Mouse (Mus musculus) kidney, postnatal 0 days (tissue): ENCODE data around the gene Hdgfl2. TPM values are rescaled to one million over a fixed set of nuclear protein-coding genes. Genes with fewer than 3 reads are reported as not detected.
A peak's percentile ranks its signal among the peaks of the same experiment; 100 is the strongest.
"Not testable (repeated sequence)": the region's sequence is repeated elsewhere in the genome, so short reads cannot be mapped to it uniquely, and the experiment has no call there.

ENCODE experiments used
- ATAC-seq: fragments of 200-750 bp; cut with Nextera tagmentation; replicated peaks from 2 replicates; pipeline ENCODE4 v1.8.0; 2017; ENCODE audit warnings: low read depth, moderate number of reproducible peaks, moderate TSS enrichment, moderate library complexity; ENCODE audit not compliant: low FRiP score
- DNase-seq: peaks from one replicate; pipeline ENCODE4 v3.0.0-alpha.2; 2016; ENCODE audit warnings: low spot score
- H3K27ac ChIP-seq: fragments of 300-500 bp; sonication (generic); 2 replicates; pipeline ENCODE4 v1.5.1; 2014; ENCODE audit warnings: mild to moderate bottlenecking
- H3K27me3 ChIP-seq: fragments of 300-500 bp; sonication (generic); 2 replicates; pipeline ENCODE4 v1.6.1; 2014; ENCODE audit warnings: low read length, mixed read lengths; ENCODE audit not compliant: insufficient read depth
- H3K36me3 ChIP-seq: fragments of 300-500 bp; sonication (generic); 2 replicates; pipeline ENCODE4 v1.6.1; 2014; ENCODE audit warnings: low read length, mixed read lengths; ENCODE audit not compliant: insufficient read depth
- H3K4me1 ChIP-seq: fragments of 300-500 bp; sonication (generic); replicated peaks from 2 replicates; pipeline ENCODE4 v1.6.1; 2014; ENCODE audit warnings: antibody characterized with exemption, low read length, mixed read lengths; ENCODE audit not compliant: insufficient read depth
- H3K4me2 ChIP-seq: fragments of 300-500 bp; sonication (generic); 2 replicates; pipeline ENCODE4 v1.6.1; 2014; ENCODE audit warnings: mild to moderate bottlenecking, low read length, moderate library complexity, mixed read lengths
- H3K4me3 ChIP-seq: fragments of 300-500 bp; sonication (generic); replicated peaks from 2 replicates; pipeline ENCODE4 v1.5.1; 2014; ENCODE audit warnings: low read depth, low read length
- H3K9ac ChIP-seq: fragments of 300-500 bp; sonication (generic); 2 replicates; pipeline ENCODE4 v1.6.1; 2014; ENCODE audit warnings: low read depth, low read length
- H3K9me3 ChIP-seq: fragments of 300-500 bp; sonication (generic); replicated peaks from 2 replicates; pipeline ENCODE4 v1.6.1; 2016; ENCODE audit warnings: low read length, inconsistent platforms, mixed read lengths
- CTCF ChIP-seq: IDR thresholded peaks from 2 replicates; pipeline ENCODE4 v1.5.1; 2016; ENCODE audit warnings: antibody characterized with exemption, low read depth, mild to moderate bottlenecking, moderate library complexity
- WGBS: fragments of 180-500 bp; shearing (Covaris S2); extraction: QIAGEN DNeasy Blood & Tissue Kit; methylation state at CpG from one replicate; pipeline ENCODE4 v1.1.7; 2014; 5-methylcytosine and 5-hydroxymethylcytosine counted together
- polyA plus RNA-seq: library from polyadenylated mRNA; unstranded; fragments of >200 nt; fragmentation: Nextera tagmentation; extraction: Ambion mirVana; gene quantifications from 2 replicates; pipeline ENCODE4 v1.2.1, GENCODE M21; 2015

Hdgfl2 gene
- polyA plus RNA-seq, 1 experiment from 2014 or later, result 77.5 TPM

DNA sequence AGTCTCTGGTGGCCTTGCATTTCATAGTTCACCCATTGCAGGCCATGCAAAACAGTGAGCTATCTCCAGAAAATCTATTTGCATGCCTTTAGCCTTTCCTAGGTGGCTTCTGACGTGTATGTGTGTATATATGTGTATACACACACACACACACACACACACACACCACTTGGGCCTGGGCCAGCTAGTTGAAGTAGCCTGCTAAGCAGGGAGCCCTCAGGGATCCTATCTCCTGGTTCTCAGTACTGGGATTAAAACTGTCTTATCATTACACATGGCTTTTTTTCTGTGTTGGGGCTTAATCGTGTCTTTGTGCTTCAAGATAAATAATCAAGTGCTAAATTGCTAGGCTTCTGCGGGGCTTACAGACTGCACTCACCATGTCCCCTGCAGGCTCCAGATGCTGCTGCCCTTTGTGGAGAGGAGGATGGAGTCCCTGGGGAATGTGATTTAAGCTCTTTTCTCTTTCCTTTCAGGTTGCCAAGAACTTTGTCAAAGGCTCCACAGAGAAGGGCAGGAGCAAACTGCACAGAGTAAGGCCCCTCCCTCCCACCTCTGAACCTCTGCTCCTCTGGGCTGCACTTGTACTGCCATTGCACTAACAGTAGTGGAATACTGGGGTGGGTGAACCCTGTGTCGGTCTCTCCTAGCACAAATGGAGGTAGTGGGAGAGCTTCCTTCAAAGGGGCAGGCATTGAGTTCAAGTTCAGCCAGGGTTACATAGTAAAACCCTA, 23.3 kb upstream of the Hdgfl2 start:
- H3K4me3 ChIP-seq, result no peak overlapping the region
- no peaks in the 10 kb centered on the region for H3K27me3 ChIP-seq
- WGBS, result 71% methylated on average over 4 of the region's 4 CpGs
- H3K4me1 ChIP-seq, result no peaks in the 10 kb centered on the region
- no peak overlapping the region for H3K27ac ChIP-seq
- TF ChIP-seq CTCF, result no peak
- ATAC-seq, result no peak
- no peak overlapping the region for H3K9ac ChIP-seq
- no peaks in the 10 kb centered on the region for H3K9me3 ChIP-seq
- H3K4me2 ChIP-seq, result no peak overlapping the region
- peaks cover 31% of the 10 kb centered on the region for H3K36me3 ChIP-seq
- DNase-seq, result no peak

DNA sequence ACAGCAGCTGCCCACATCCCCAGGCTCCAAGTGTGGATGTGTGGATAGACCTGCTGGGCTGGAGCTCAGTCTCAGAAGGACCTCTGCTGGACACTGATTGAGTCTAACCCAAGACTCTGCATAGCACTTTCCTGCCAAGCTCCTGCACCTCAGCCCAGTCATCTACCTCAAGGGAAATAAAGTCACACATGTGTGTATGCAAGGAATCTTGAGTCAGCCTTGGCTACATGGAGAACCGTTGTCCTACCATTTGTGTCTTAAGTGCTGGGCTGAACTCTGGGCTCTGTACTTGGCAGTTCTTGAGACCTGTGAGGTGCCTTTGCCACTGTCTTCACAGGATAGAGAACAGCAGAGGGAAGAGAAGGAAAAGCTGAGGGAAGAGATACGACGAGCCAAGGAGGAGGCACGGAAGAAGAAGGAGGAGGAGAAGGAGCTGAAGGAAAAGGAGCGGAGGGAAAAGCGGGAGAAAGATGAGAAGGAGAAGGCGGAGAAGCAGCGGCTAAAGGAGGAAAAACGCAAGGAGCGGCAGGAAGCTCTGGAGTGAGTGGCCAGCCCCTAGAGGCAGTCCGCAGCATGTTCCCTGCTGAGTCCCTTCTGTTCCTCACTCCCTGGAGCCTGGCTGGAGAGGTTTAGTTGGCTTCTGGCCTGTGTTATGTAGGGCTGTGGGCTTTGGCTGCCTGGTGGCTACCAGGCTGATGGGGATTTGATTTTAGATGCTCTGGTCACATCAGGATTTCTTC, 21.9 kb upstream of the Hdgfl2 start:
- ATAC-seq (no peak), DNase-seq (no peak)
- peaks cover 45% of the 10 kb centered on the region for H3K36me3 ChIP-seq
- H3K27ac ChIP-seq, result no peak overlapping the region
- no peaks in the 10 kb centered on the region for H3K9me3 ChIP-seq
- no peak overlapping the region for H3K4me3 ChIP-seq
- no peaks in the 10 kb centered on the region for H3K4me1 ChIP-seq
- no peak overlapping the region for H3K9ac ChIP-seq
- no peaks in the 10 kb centered on the region for H3K27me3 ChIP-seq
- WGBS, result 83% methylated on average over 11 of the region's 11 CpGs
- TF ChIP-seq CTCF, result peak; percentile 11; the same call in 1 of the 2 replicates
- H3K4me2 ChIP-seq, result no peak overlapping the region

- Histone ChIP-seq H3K27me3 (no peaks in the 10 kb centered on the region), H3K27ac (no peak overlapping the region), H3K36me3 (peaks cover 77% of the 10 kb centered on the region), H3K4me3 (no peak overlapping the region), H3K4me1 (no peaks in the 10 kb centered on the region), H3K4me2 (no peak overlapping the region), H3K9me3 (no peaks in the 10 kb centered on the region), H3K9ac (no peak overlapping the region)
- ATAC-seq, result no peak
- DNase-seq, result no peak
- TF ChIP-seq CTCF, result no peak
- 92% methylated on average over 7 of the region's 7 CpGs for WGBS
These were observed 17.4 kb upstream of the Hdgfl2 start for GRCm38 (mm10) chr17:56062081-56062480.

DNA sequence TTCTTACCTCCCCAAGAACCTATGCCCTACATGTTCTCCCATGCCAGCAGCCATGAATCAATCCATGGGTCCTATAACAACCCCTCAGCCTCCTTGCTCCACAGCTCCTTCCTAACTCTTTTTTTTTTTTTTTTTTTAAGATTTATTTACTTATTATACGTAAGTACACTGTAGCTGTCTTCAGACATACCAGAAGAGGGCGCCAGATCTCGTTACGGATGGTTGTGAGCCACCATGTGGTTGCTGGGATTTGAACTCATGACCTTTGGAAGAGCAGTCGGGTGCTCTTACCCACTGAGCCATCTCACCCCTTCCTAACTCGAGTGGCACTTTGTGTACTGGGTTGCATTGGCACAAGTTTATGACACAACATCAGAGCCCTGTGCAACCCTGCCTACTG, 13.7 kb upstream of the Hdgfl2 start:
- H3K4me2 ChIP-seq, H3K4me1 ChIP-seq, ATAC-seq, H3K9me3 ChIP-seq, DNase-seq, H3K9ac ChIP-seq, H3K27ac ChIP-seq, H3K4me3 ChIP-seq, H3K27me3 ChIP-seq: not testable (repeated sequence)
- WGBS, result 88% methylated on average over 6 of the region's 6 CpGs
- TF ChIP-seq CTCF, result peak; percentile 41
- H3K36me3 ChIP-seq, result peaks cover 87% of the 10 kb centered on the region

GRCm38 (mm10) chr17:56066451-56066850, 13.0 kb upstream of the Hdgfl2 start:
- Histone ChIP-seq H3K9ac (no peak overlapping the region), H3K27me3 (no peaks in the 10 kb centered on the region), H3K27ac (no peak overlapping the region), H3K36me3 (peaks cover 87% of the 10 kb centered on the region), H3K4me1 (no peaks in the 10 kb centered on the region), H3K4me3 (no peak overlapping the region), H3K9me3 (no peaks in the 10 kb centered on the region), H3K4me2 (no peak overlapping the region)
- DNase-seq (no peak), ATAC-seq (no peak)
- no peak for TF ChIP-seq CTCF

GRCm38 (mm10) chr17:56069066-56069465, 10.4 kb upstream of the Hdgfl2 start:
- H3K4me3 ChIP-seq, result no peak overlapping the region
- no peak overlapping the region for H3K9ac ChIP-seq
- H3K27ac ChIP-seq, result no peak overlapping the region
- no peaks in the 10 kb centered on the region for H3K9me3 ChIP-seq
- no peaks in the 10 kb centered on the region for H3K27me3 ChIP-seq
- WGBS, result 95% methylated on average over 14 of the region's 14 CpGs
- no peak overlapping the region for H3K4me2 ChIP-seq
- ATAC-seq (no peak), DNase-seq (no peak)
- no peak for TF ChIP-seq CTCF
- H3K4me1 ChIP-seq, result peaks cover 4% of the 10 kb centered on the region; the same call in 1 of the 2 replicates
- peaks cover 71% of the 10 kb centered on the region for H3K36me3 ChIP-seq
